Mouse (Mus musculus): ENCODE data around the gene Itpr3. TPM values are rescaled to one million over a fixed set of nuclear protein-coding genes. Genes with fewer than 3 reads are reported as not detected.

Gene Itpr3
- polyA plus RNA-seq, 1 experiment from 2014 or later, result 1.4 TPM

GRCm38 (mm10) chr17:27025951-27026350, 31.2 kb upstream of the Itpr3 start:
- Histone ChIP-seq H3K4me1 (peaks cover 15% of the 10 kb centered on the region), H3K9me3 (no peaks in the 10 kb centered on the region), H3K9ac (replicated peaks) (no peak overlapping the region), H3K36me3 (peaks cover 52% of the 10 kb centered on the region), H3K4me3 (no peak overlapping the region), H3K27ac (replicated peaks) (no peak overlapping the region), H3K4me2 (replicated peaks) (no peak overlapping the region), H3K27me3 (no peaks in the 10 kb centered on the region)
- WGBS, result 100% methylated on average over 3 of the region's 3 CpGs
- ATAC-seq (ENCODE audit: low FRiP score, low read depth), result no peak

DNA sequence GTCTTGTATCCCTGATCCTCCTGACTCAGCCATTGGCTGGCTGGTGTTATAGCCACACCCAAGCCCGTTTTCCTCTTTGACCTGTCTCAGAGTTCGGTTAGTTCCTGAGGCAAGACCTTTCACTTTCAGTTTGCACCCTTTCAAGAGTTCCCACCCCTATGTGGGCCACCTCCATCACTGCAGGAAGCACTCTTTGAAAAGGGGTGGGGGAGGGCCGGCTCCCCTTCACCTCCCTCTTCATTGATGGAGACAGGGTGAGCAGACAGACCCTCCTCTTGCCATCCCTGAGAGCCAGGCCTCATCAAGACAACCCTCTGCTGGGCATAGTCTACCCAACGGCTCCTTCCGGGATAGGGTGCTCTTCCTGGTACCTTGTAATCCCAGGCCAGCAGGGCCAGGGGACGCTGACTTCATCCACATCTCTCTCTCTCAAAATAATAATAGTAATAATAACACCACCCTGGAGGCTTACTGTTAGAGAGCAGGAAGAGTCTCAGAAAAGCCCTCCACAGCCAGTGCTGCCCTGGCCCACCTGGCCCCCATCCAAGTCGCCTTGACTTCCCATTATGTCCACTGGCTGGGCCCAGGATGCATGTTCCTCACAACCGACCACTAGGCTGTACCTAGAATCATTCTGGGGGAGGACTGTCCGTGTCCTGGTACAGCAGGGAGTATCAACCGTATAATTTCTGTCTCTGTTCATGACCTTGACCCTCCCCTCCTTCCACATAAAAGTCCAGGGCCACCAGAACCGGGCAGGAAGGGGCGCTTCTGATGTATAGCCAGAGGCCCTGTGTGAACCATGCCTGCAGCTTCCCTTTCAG, 29.4 kb upstream of the Itpr3 start:
- Histone ChIP-seq H3K27ac (replicated peaks) (peak overlapping the region; percentile 69; the same call in 1 of the 2 replicates), H3K9me3 (no peaks in the 10 kb centered on the region), H3K4me2 (replicated peaks) (peak overlapping the region; percentile 63), H3K27me3 (no peaks in the 10 kb centered on the region; the same call in 1 of the 2 replicates), H3K36me3 (peaks cover 34% of the 10 kb centered on the region), H3K4me1 (peaks cover 18% of the 10 kb centered on the region), H3K9ac (replicated peaks) (peak overlapping the region; percentile 93), H3K4me3 (peak overlapping the region; percentile 68)
- ATAC-seq (ENCODE audit: low FRiP score, low read depth), result peak; percentile 58
- 49% methylated on average over 12 of the region's 12 CpGs for WGBS

DNA sequence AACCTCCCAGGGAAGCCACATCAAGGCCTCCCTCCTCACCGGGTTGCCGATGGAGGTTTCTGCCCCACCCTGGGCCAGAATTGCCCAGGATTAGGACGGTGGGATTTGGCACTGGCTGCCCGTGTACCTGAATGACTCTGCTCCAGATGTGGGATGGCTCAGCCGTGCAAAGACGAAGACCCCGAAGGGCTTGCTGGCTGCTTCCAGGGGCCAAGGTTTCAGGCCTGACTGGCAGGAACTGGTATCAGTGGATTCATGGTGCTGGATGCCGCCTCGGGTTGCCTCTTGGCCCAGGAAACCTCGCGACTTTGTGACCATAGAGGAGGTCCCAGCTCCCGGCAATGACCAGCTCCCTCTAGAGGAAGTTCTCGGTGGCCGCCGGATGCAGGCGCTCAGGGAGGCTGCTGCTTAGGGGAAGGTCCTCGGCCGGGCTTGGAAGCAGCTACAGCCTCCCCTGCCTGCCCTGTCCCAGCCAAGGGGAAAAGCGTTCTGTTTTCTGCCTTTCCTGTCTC, 28.8 kb upstream of the Itpr3 start:
- Histone ChIP-seq H3K27me3 (no peaks in the 10 kb centered on the region; the same call in 1 of the 2 replicates), H3K36me3 (peaks cover 29% of the 10 kb centered on the region), H3K9ac (replicated peaks) (peak overlapping the region; percentile 93), H3K27ac (replicated peaks) (peak overlapping the region; percentile 69), H3K4me2 (replicated peaks) (peak overlapping the region; percentile 63), H3K4me3 (peak overlapping the region; percentile 68), H3K4me1 (peaks cover 23% of the 10 kb centered on the region), H3K9me3 (no peaks in the 10 kb centered on the region)
- 2% methylated on average over 19 of the region's 19 CpGs for WGBS
- peak; percentile 79 for ATAC-seq (ENCODE audit: low FRiP score, low read depth)

DNA sequence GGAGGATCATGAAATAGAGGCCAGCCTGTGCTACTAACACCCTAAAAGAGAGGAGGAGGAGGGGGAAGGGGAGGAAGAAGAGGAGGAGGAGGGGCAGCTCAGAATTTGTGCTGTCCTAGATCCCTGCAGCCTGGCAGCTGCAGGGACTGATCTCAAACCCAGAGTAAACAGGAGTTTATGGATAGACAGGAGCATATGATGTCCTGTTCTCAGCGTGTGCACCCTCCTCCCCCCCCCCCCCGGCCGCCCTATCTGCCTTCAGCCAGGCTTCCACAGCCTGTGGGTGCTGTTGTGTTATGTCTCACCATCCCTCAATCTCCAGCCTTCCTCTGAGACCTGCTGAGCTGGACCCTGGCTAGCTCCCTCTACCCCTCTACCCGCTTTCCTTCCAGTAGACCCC, 28.2 kb upstream of the Itpr3 start, which contains the start of gene Bak1:
Gene Bak1, minus strand, starts transcription at position 101 of the 400 bp plus-strand sequence.
- H3K27ac ChIP-seq (replicated peaks), result peak within 1 kb of the TSS; percentile 69

GRCm38 (mm10) chr17:27029431-27029830, 27.7 kb upstream of the Itpr3 start:
- Histone ChIP-seq H3K9me3 (no peaks in the 10 kb centered on the region), H3K4me2 (replicated peaks) (no peak overlapping the region), H3K27ac (replicated peaks) (no peak overlapping the region), H3K4me1 (peaks cover 23% of the 10 kb centered on the region), H3K4me3 (no peak overlapping the region), H3K36me3 (peaks cover 18% of the 10 kb centered on the region), H3K27me3 (no peaks in the 10 kb centered on the region; the same call in 1 of the 2 replicates), H3K9ac (replicated peaks) (no peak overlapping the region; the same call in 1 of the 2 replicates)
- no peak for ATAC-seq (ENCODE audit: low FRiP score, low read depth)
- 87% methylated on average over 14 of the region's 14 CpGs for WGBS

More for the DNA sequence above, 28.2 kb upstream of the Itpr3 start, which contains the start of gene Bak1:
- H3K9ac ChIP-seq (replicated peaks), result peak within 1 kb of the TSS; percentile 93
- WGBS, result 60% methylated on average over 4 of the region's 4 CpGs
- H3K4me1 ChIP-seq, result peaks cover 23% of the 10 kb centered on the region
- H3K4me3 ChIP-seq, result peak within 1 kb of the TSS; percentile 68
- H3K27me3 ChIP-seq, result no peaks in the 10 kb centered on the region; the same call in 1 of the 2 replicates
- peaks cover 23% of the 10 kb centered on the region for H3K36me3 ChIP-seq
- ATAC-seq (ENCODE audit: low FRiP score, low read depth), result no peak
- peak within 1 kb of the TSS; percentile 63 for H3K4me2 ChIP-seq (replicated peaks)
- no peaks in the 10 kb centered on the region for H3K9me3 ChIP-seq

DNA sequence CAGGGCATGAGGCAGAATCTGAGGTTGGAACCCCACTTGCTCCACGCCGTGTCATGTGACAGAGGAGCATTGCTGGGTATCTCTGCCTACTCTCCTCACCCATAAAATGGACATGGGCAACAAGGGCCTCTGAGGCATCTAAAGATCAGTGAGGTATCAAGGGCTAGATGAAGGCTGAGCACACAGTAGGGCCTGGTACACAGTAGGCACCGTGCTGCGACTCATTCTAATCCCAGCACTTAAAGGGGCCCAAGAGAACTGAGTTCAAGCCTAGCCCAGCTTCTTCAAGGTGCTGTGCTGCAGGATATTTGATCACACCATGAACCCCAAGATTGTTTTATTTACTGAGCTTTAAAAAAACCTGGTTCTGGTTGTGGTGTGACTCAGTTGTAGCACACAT, 26.2 kb upstream of the Itpr3 start:
- Histone ChIP-seq H3K4me3 (no peak overlapping the region), H3K27ac (replicated peaks) (no peak overlapping the region), H3K4me1 (peaks cover 23% of the 10 kb centered on the region), H3K4me2 (replicated peaks) (no peak overlapping the region), H3K9me3 (no peaks in the 10 kb centered on the region), H3K27me3 (peaks cover 2% of the 10 kb centered on the region; the same call in 1 of the 2 replicates), H3K36me3 (peaks cover 5% of the 10 kb centered on the region; the same call in 1 of the 2 replicates), H3K9ac (replicated peaks) (no peak overlapping the region)
- WGBS, result 91% methylated on average over 4 of the region's 4 CpGs
- no peak for ATAC-seq (ENCODE audit: low FRiP score, low read depth)

- H3K4me3 ChIP-seq, result no peak overlapping the region
- peaks cover 6% of the 10 kb centered on the region; the same call in 1 of the 2 replicates for H3K27me3 ChIP-seq
- H3K36me3 ChIP-seq, result no peaks in the 10 kb centered on the region
- no peak for ATAC-seq (ENCODE audit: low FRiP score, low read depth)
- H3K4me2 ChIP-seq (replicated peaks), result no peak overlapping the region
- 64% methylated on average over 7 of the region's 7 CpGs for WGBS
- no peaks in the 10 kb centered on the region for H3K9me3 ChIP-seq
- peaks cover 17% of the 10 kb centered on the region for H3K4me1 ChIP-seq
- H3K27ac ChIP-seq (replicated peaks), result no peak overlapping the region
- no peak overlapping the region for H3K9ac ChIP-seq (replicated peaks)
Measured at GRCm38 (mm10) chr17:27032328-27032727, 24.8 kb upstream of the Itpr3 start.

- Histone ChIP-seq H3K4me3 (no peak overlapping the region), H3K4me2 (replicated peaks) (no peak overlapping the region), H3K27me3 (peaks cover 8% of the 10 kb centered on the region), H3K36me3 (no peaks in the 10 kb centered on the region), H3K9me3 (no peaks in the 10 kb centered on the region), H3K27ac (replicated peaks) (no peak overlapping the region), H3K4me1 (peaks cover 12% of the 10 kb centered on the region), H3K9ac (replicated peaks) (no peak overlapping the region)
- peak; percentile 47; the same call in 1 of the 2 replicates for ATAC-seq (ENCODE audit: low FRiP score, low read depth)
- 4% methylated on average over 14 of the region's 14 CpGs for WGBS
Measured at GRCm38 (mm10) chr17:27032869-27033268, 24.2 kb upstream of the Itpr3 start.

DNA sequence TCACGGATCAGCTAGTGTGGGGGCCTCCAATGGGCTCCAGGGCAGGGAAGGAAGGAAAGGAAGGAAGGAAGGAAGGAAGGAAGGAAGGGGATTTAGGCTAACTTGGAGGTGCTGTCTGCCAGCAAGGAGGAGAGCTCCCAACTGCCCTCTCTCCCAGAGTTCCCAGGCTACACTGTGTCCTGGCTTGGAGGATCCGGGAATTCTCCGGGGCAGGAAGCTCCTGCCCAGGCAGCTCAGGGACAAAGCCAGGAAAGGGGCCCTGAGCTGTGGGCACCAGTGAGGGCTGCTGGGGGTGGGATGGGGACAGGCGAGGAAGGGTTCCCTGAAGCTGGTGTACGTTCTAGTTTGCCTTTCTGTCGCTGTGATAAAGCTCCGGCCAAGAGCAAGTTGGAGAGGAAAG, 20.6 kb upstream of the Itpr3 start:
- H3K4me3 ChIP-seq, result no peak overlapping the region

DNA sequence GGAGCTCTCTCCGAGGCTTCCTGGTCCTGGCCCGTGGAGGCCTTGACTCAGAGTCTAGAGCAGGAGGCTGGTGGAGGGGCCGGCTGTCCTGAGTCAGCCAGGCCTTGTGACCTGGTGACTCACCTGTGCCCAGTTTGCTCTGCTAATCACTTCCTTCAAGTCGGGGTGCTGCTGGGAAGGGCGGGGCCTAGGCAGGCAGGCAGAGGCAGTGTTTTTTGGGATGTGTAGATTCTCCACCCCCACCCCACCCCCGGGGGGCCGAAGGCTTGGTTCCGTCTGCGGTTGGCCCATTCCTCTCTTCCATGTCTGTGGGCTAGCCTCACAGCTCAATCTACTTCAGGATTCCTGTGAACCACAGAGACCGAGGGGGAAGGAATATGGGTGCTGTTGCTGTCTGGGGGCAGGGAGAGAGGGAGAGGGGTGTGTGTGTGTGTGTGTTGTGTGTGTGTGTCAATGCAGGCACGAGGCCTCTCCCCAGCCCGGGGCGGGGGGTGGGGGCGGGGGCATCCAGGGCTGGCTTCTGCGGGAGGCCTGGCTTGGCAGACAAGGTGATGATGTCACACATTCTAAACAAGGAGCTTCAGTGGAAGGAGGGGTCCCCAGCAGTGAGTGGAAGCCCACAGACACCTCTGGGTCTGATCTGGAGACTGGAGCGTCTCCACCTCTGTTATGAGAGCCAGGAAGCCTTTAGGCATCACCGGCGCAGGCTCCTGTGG, 18.6 kb upstream of the Itpr3 start:
- peaks cover 23% of the 10 kb centered on the region; the same call in 1 of the 2 replicates for H3K27me3 ChIP-seq
- H3K9ac ChIP-seq (replicated peaks), result no peak overlapping the region
- no peak for ATAC-seq (ENCODE audit: low FRiP score, low read depth)
- 42% methylated on average over 18 of the region's 18 CpGs for WGBS
- no peak overlapping the region for H3K4me2 ChIP-seq (replicated peaks)
- no peaks in the 10 kb centered on the region for H3K9me3 ChIP-seq
- no peak overlapping the region for H3K27ac ChIP-seq (replicated peaks)
- H3K4me3 ChIP-seq, result no peak overlapping the region
- H3K4me1 ChIP-seq, result peaks cover 23% of the 10 kb centered on the region
- no peaks in the 10 kb centered on the region for H3K36me3 ChIP-seq

More for the DNA sequence above, 20.6 kb upstream of the Itpr3 start:
- WGBS, result 82% methylated on average over 7 of the region's 7 CpGs
- Histone ChIP-seq H3K9ac (replicated peaks) (no peak overlapping the region), H3K4me1 (peaks cover 30% of the 10 kb centered on the region), H3K4me2 (replicated peaks) (no peak overlapping the region), H3K27ac (replicated peaks) (no peak overlapping the region), H3K27me3 (peaks cover 23% of the 10 kb centered on the region), H3K36me3 (no peaks in the 10 kb centered on the region), H3K9me3 (no peaks in the 10 kb centered on the region)
- no peak for ATAC-seq (ENCODE audit: low FRiP score, low read depth)

DNA sequence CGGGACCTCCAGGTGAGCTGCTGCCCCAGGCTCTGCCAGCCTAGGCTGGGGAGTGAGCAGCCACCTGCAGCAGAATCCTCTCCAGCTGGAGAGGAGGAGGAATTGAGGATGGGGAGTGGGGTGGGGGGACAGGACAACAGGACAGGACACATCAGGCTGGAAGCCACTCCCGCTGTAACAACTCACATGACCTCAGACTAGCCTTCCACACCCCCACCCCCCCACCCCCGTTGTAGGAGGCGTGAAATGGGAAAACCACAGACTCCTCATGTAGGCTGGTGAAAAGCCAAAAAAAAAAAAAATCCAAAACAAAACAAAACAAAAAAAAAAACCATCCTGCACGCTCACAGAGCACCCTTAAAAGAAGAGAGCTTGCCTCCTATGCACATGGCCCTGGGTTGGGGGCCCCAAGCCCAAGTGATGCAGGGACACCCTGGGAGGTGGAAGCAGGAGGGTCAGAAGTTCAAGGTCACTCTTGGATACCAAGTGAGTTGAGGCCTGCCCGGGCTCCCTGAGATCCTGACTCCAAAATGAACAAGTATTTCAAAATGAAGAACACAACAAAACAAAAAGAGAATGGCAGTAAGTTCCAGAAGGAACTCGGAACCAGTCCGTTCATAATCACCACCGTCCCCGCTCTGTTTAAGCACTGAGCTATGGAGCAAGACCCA, 17.5 kb upstream of the Itpr3 start:
- WGBS, result 69% methylated on average over 10 of the region's 10 CpGs
- Histone ChIP-seq H3K9me3 (no peaks in the 10 kb centered on the region), H3K4me3 (no peak overlapping the region), H3K9ac (replicated peaks) (no peak overlapping the region), H3K27ac (replicated peaks) (no peak overlapping the region), H3K27me3 (peaks cover 23% of the 10 kb centered on the region; the same call in 1 of the 2 replicates), H3K36me3 (no peaks in the 10 kb centered on the region), H3K4me2 (replicated peaks) (peak overlapping the region; percentile 32; the same call in 1 of the 2 replicates), H3K4me1 (peaks cover 23% of the 10 kb centered on the region)
- no peak for ATAC-seq (ENCODE audit: low FRiP score, low read depth)

All from midbrain, embryonic 12.5 days (tissue).